ENCODE assay signal across 22 mouse cellular contexts in the genomic region with DNA sequence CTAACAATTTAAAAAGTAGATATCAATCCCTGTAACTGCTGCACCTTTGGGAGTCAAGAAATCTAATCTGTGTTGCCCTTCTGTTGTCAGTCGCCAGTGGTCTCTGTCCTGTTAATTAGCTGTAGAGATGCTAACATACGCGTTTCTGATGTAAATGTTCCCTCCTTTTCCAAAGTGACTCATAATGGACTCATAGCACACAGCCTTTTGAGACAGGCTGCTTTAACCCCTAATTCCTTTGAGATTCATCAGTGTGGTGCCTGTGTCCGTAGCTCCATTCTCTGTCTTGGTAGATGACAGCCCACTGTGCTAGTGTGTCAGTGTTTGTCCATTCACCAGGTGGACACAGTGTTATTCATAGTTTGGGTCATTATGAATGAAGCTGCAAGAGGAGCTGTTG. TPM values are rescaled to one million over a fixed set of nuclear protein-coding genes. Genes with fewer than 3 reads are reported as not detected.
"Had no signal": no experiment of that assay in that cellular context is flagged by ENCODE, and none has a peak within 500 bp of the region (broad histone marks: within the 10 kb centered on the region; RNA-seq: fewer than 3 reads in every experiment).

No protein-coding gene starts in this region.

- H3K36me3 ChIP-seq: hindbrain, embryonic 12.5 days had no signal

- H3K27me3 ChIP-seq: heart, embryonic 12.5 days; hindbrain, embryonic 12.5 days; intestine, embryonic 15.5 days; limb, embryonic 12.5 days; liver, embryonic 13.5 days had no signal

- H3K4me3 ChIP-seq: heart, embryonic 10.5 days; heart, embryonic 12.5 days; hindbrain, embryonic 10.5 days; hindbrain, embryonic 12.5 days; intestine, embryonic 15.5 days; left cerebral cortex, adult 2 months; limb, embryonic 10.5 days; limb, embryonic 12.5 days; liver, embryonic 13.5 days had no signal

- H3K27ac ChIP-seq: heart, embryonic 10.5 days; hindbrain, embryonic 10.5 days; hindbrain, embryonic 12.5 days; hindbrain, embryonic 14.5 days; intestine, embryonic 15.5 days; left cerebral cortex, adult 2 months; limb, embryonic 10.5 days; limb, embryonic 12.5 days; liver, embryonic 13.5 days had no signal

- DNase-seq: gastrocnemius, postnatal 14 days; heart, adult 18-20 months; heart, postnatal 10 days; heart, postnatal 4 days; kidney, adult 18-20 months; kidney, adult 8-10 months; kidney, postnatal 10 days; kidney, postnatal 25 days; kidney, postnatal 4 days; liver; liver, embryonic 13.5 days had no signal

- H3K4me1 ChIP-seq: intestine, embryonic 15.5 days; liver, embryonic 13.5 days had no signal

RNA-seq across cellular contexts. Expression of gene Abca4, which starts 49.1 kb away (rescaled TPM):
- total RNA-seq: granulocyte monocyte progenitor cell, adult 5-6 weeks had no signal
- polyA plus RNA-seq: inflammation-experienced regulatory T-cells, adult 6 months had no signal
